Mouse (Mus musculus): Measurements from ENCODE around the gene Vsir. TPM values are rescaled to one million over a fixed set of nuclear protein-coding genes. Genes with fewer than 3 reads are reported as not detected.
A peak's percentile ranks its signal among the peaks of the same experiment; 100 is the strongest.

The Vsir gene
- polyA plus RNA-seq, 1 experiment from 2014 or later: 10.3 TPM

DNA sequence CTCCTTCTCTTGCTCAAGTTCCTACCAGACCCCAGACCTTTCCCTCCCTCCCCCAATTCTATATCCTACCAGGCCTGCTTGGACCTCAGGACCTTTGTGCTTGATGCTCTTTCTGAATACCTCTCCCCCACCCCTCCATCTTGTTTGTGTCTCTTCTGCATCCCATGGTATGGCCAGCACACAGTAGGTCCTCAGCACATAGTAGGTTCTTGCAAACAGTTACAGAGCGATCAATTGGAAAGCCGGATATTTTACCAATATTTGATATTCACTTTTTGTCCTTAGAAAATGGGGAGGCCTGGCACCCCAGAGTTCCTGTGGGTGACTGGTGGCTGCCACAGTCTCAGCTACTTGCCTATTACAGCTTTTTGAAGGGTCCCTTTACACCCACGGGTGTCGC lies 11.6 kb upstream of the Vsir start:
- H3K4me1 ChIP-seq (ENCODE audit: control insufficient read depth, insufficient read depth, low read length): peaks cover 31% of the 10 kb centered on the region
- H3K27me3 ChIP-seq (replicated peaks; ENCODE audit: control insufficient read depth, insufficient read depth, low read length): no peaks in the 10 kb centered on the region
- no peak overlapping the region for H3K27ac ChIP-seq (ENCODE audit: low read length)
- no peak overlapping the region for H3K4me2 ChIP-seq (ENCODE audit: low read depth, low read length)
- H3K4me3 ChIP-seq (ENCODE audit: low read length): no peak overlapping the region
- no peak overlapping the region for H3K9ac ChIP-seq (ENCODE audit: low read depth, low read length)
- H3K9me3 ChIP-seq (ENCODE audit: control insufficient read depth, low read length): no peaks in the 10 kb centered on the region
- ATAC-seq: no peak
- 90% methylated on average over 4 of the region's 4 CpGs for WGBS
- H3K36me3 ChIP-seq (ENCODE audit: control insufficient read depth, insufficient read depth, low read length): no peaks in the 10 kb centered on the region

DNA sequence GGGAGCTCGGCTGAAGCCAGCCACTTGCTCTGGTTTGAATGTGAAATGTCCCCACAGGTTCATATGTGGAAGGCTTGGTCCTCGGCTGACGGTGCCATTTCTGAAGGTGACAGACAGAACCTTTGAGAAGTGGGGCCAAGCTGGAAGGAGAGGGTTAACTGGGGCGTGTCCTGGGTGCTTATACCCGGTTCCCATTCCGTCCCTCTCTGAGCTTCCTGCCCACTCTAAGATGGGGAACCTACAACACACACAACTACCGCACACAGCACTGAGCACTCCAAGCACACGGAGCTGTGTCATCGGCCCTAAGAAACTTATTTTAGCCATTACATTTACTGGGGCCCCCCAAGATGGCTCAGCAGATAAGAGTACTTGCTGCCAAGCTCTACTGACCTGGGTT lies 5.1 kb upstream of the Vsir start:
- no peaks in the 10 kb centered on the region for H3K36me3 ChIP-seq (ENCODE audit: control insufficient read depth, insufficient read depth, low read length)
- no peak overlapping the region for H3K4me2 ChIP-seq (ENCODE audit: low read depth, low read length)
- WGBS: 71% methylated on average over 9 of the region's 9 CpGs
- no peak overlapping the region for H3K27ac ChIP-seq (ENCODE audit: low read length)
- H3K27me3 ChIP-seq (replicated peaks; ENCODE audit: control insufficient read depth, insufficient read depth, low read length): no peaks in the 10 kb centered on the region
- H3K4me3 ChIP-seq (ENCODE audit: low read length): no peak overlapping the region
- ATAC-seq: no peak
- no peak overlapping the region for H3K9ac ChIP-seq (ENCODE audit: low read depth, low read length)
- H3K4me1 ChIP-seq (ENCODE audit: control insufficient read depth, insufficient read depth, low read length): peaks cover 4% of the 10 kb centered on the region
- no peaks in the 10 kb centered on the region for H3K9me3 ChIP-seq (ENCODE audit: control insufficient read depth, low read length)

- H3K4me2 ChIP-seq (ENCODE audit: low read depth, low read length): no peak overlapping the region
- no peaks in the 10 kb centered on the region for H3K9me3 ChIP-seq (ENCODE audit: control insufficient read depth, low read length)
- H3K36me3 ChIP-seq (ENCODE audit: control insufficient read depth, insufficient read depth, low read length): no peaks in the 10 kb centered on the region
- H3K4me3 ChIP-seq (ENCODE audit: low read length): no peak overlapping the region
- 81% methylated on average over 3 of the region's 3 CpGs for WGBS
- no peaks in the 10 kb centered on the region for H3K27me3 ChIP-seq (replicated peaks; ENCODE audit: control insufficient read depth, insufficient read depth, low read length)
- H3K27ac ChIP-seq (ENCODE audit: low read length): no peak overlapping the region
- H3K4me1 ChIP-seq (ENCODE audit: control insufficient read depth, insufficient read depth, low read length): peaks cover 29% of the 10 kb centered on the region
- ATAC-seq: no peak
- H3K9ac ChIP-seq (ENCODE audit: low read depth, low read length): 0 out of 2 replicates have a peak overlapping the region, but pooled peaks have one; percentile 16
Measured at GRCm38 (mm10) chr10:60344111-60344510, 2.5 kb upstream of the Vsir start.

DNA sequence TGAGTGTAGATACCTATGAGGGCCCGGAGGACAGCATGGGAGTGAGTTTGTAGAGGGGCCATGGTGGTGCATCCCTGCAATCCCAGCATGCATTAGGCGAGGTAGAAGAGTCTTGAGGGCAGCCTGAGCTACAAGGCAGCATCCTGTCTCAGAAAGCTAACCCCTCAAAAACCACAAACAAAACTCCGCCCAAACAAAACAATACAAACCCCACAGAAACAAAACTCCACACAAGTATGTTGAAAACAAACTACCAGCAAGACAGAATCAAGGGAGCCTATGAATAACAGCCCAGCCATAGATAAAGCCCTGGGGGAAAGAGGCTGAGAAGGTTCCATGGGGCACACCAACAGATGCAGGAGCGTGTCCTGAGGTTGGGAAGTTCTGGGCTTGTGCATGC lies 595 bp upstream of the Vsir start:
- H3K9me3 ChIP-seq (ENCODE audit: control insufficient read depth, low read length): no peaks in the 10 kb centered on the region
- H3K4me1 ChIP-seq (ENCODE audit: control insufficient read depth, insufficient read depth, low read length): peaks cover 43% of the 10 kb centered on the region
- WGBS: 87% methylated on average over 4 of the region's 4 CpGs
- H3K27ac ChIP-seq (ENCODE audit: low read length): 0 out of 2 replicates have a peak overlapping the region, but pooled peaks have one; percentile 5
- peak overlapping the region; percentile 85 for H3K4me2 ChIP-seq (ENCODE audit: low read depth, low read length)
- H3K27me3 ChIP-seq (replicated peaks; ENCODE audit: control insufficient read depth, insufficient read depth, low read length): no peaks in the 10 kb centered on the region
- H3K4me3 ChIP-seq (ENCODE audit: low read length): no peak overlapping the region
- no peak for ATAC-seq
- 0 out of 2 replicates have a peak overlapping the region, but pooled peaks have one; percentile 84 for H3K9ac ChIP-seq (ENCODE audit: low read depth, low read length)
- no peaks in the 10 kb centered on the region for H3K36me3 ChIP-seq (ENCODE audit: control insufficient read depth, insufficient read depth, low read length)

GRCm38 (mm10) chr10:60347768-60348610 lies 1.3 kb downstream of the Vsir start:
- WGBS: 43% methylated on average over 9 of the region's 9 CpGs
- Histone ChIP-seq H3K9ac (ENCODE audit: low read depth, low read length) (peak overlapping the region; percentile 84), H3K9me3 (ENCODE audit: control insufficient read depth, low read length) (no peaks in the 10 kb centered on the region), H3K4me1 (ENCODE audit: control insufficient read depth, insufficient read depth, low read length) (peaks cover 58% of the 10 kb centered on the region), H3K4me2 (ENCODE audit: low read depth, low read length) (peak overlapping the region; percentile 85), H3K27me3 (replicated peaks; ENCODE audit: control insufficient read depth, insufficient read depth, low read length) (no peaks in the 10 kb centered on the region), H3K27ac (ENCODE audit: low read length) (peak overlapping the region; percentile 77), H3K36me3 (ENCODE audit: control insufficient read depth, insufficient read depth, low read length) (no peaks in the 10 kb centered on the region), H3K4me3 (ENCODE audit: low read length) (peak overlapping the region; percentile 65)
- no peak for ATAC-seq

DNA sequence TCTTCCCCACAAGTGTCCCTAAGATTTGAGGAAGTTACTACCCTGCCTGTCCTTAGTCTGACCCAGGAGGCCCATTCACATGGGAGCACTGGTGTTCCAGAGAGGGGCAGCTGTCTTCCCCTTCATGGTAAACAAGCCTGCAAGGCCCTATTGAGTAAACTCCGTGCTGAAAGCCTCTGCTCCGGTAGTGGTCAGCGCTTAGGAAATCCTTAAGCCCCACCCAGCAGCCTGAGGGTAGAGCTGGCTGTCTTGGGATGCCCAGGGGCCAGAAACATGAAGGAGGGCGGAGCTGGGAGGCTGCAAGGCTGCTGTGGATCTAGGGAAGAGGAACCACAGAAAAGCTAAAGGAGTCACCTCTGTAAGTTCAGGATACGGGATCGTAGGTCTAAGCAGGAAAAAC lies 2.4 kb downstream of the Vsir start:
- Histone ChIP-seq H3K4me2 (ENCODE audit: low read depth, low read length) (peak overlapping the region; percentile 85), H3K36me3 (ENCODE audit: control insufficient read depth, insufficient read depth, low read length) (no peaks in the 10 kb centered on the region), H3K27me3 (replicated peaks; ENCODE audit: control insufficient read depth, insufficient read depth, low read length) (no peaks in the 10 kb centered on the region), H3K9ac (ENCODE audit: low read depth, low read length) (peak overlapping the region; percentile 84; the same call in 1 of the 2 replicates), H3K4me1 (ENCODE audit: control insufficient read depth, insufficient read depth, low read length) (peaks cover 59% of the 10 kb centered on the region), H3K4me3 (ENCODE audit: low read length) (peak overlapping the region; percentile 65), H3K27ac (ENCODE audit: low read length) (peak overlapping the region; percentile 77), H3K9me3 (ENCODE audit: control insufficient read depth, low read length) (no peaks in the 10 kb centered on the region)
- ATAC-seq: no peak
- 33% methylated on average over 6 of the region's 6 CpGs for WGBS

DNA sequence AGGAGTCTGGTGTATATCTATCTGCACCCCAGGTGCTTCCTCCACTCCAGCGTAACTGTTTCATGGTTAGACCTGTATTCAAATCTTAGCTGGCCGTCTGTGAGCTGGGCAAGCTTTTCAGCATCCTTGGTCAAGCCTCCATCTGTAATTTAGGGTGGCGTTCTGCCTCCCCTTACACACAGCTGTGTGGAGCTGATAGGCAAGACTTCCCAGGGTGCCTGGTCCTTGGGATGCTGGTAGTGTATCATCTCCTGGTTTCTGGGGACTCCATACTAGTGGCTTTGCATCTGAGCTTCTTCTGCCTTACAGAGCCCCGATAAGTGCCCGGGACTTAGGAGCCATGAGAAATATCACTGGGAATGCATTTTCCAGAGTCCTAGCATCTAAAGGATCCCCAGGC lies 3.0 kb downstream of the Vsir start:
- Histone ChIP-seq H3K9ac (ENCODE audit: low read depth, low read length) (peak overlapping the region; percentile 84; the same call in 1 of the 2 replicates), H3K4me2 (ENCODE audit: low read depth, low read length) (peak overlapping the region; percentile 85), H3K27ac (ENCODE audit: low read length) (peak overlapping the region; percentile 84), H3K9me3 (ENCODE audit: control insufficient read depth, low read length) (no peaks in the 10 kb centered on the region), H3K36me3 (ENCODE audit: control insufficient read depth, insufficient read depth, low read length) (no peaks in the 10 kb centered on the region), H3K27me3 (replicated peaks; ENCODE audit: control insufficient read depth, insufficient read depth, low read length) (no peaks in the 10 kb centered on the region), H3K4me1 (ENCODE audit: control insufficient read depth, insufficient read depth, low read length) (peaks cover 59% of the 10 kb centered on the region), H3K4me3 (ENCODE audit: low read length) (no peak overlapping the region)
- 84% methylated on average over 5 of the region's 5 CpGs for WGBS
- ATAC-seq: no peak

GRCm38 (mm10) chr10:60350077-60350804 lies 3.6 kb downstream of the Vsir start:
- peak overlapping the region; percentile 84 for H3K27ac ChIP-seq (ENCODE audit: low read length)
- peak overlapping the region; percentile 6 for H3K4me3 ChIP-seq (ENCODE audit: low read length)
- H3K9ac ChIP-seq (ENCODE audit: low read depth, low read length): no peak overlapping the region
- no peaks in the 10 kb centered on the region for H3K36me3 ChIP-seq (ENCODE audit: control insufficient read depth, insufficient read depth, low read length)
- no peaks in the 10 kb centered on the region for H3K9me3 ChIP-seq (ENCODE audit: control insufficient read depth, low read length)
- peaks cover 59% of the 10 kb centered on the region for H3K4me1 ChIP-seq (ENCODE audit: control insufficient read depth, insufficient read depth, low read length)
- 38% methylated on average over 5 of the region's 5 CpGs for WGBS
- no peaks in the 10 kb centered on the region for H3K27me3 ChIP-seq (replicated peaks; ENCODE audit: control insufficient read depth, insufficient read depth, low read length)
- peak overlapping the region; percentile 35 for H3K4me2 ChIP-seq (ENCODE audit: low read depth, low read length)
- ATAC-seq: no peak

- ATAC-seq: peak; percentile 54
- Histone ChIP-seq H3K9me3 (ENCODE audit: control insufficient read depth, low read length) (no peaks in the 10 kb centered on the region), H3K4me1 (ENCODE audit: control insufficient read depth, insufficient read depth, low read length) (peaks cover 59% of the 10 kb centered on the region), H3K27me3 (replicated peaks; ENCODE audit: control insufficient read depth, insufficient read depth, low read length) (no peaks in the 10 kb centered on the region), H3K36me3 (ENCODE audit: control insufficient read depth, insufficient read depth, low read length) (no peaks in the 10 kb centered on the region), H3K4me3 (ENCODE audit: low read length) (peak overlapping the region; percentile 6), H3K9ac (ENCODE audit: low read depth, low read length) (0 out of 2 replicates have a peak overlapping the region, but pooled peaks have one; percentile 48), H3K4me2 (ENCODE audit: low read depth, low read length) (peak overlapping the region; percentile 35), H3K27ac (ENCODE audit: low read length) (peak overlapping the region; percentile 94)
- WGBS: 16% methylated on average over 3 of the region's 3 CpGs
Measured at GRCm38 (mm10) chr10:60350805-60351167, 4.1 kb downstream of the Vsir start.

All from intestine, embryonic 16.5 days (tissue).